Mouse (Mus musculus): Measurements from ENCODE around the gene Sacs.
A peak's percentile ranks its signal among the peaks of the same experiment; 100 is the strongest.

Gene Sacs

GRCm38 (mm10) chr14:61238751-61239150, 100.5 kb downstream of the Sacs start:
- DNase-seq (ENCODE audit: low read depth): no peak

DNA sequence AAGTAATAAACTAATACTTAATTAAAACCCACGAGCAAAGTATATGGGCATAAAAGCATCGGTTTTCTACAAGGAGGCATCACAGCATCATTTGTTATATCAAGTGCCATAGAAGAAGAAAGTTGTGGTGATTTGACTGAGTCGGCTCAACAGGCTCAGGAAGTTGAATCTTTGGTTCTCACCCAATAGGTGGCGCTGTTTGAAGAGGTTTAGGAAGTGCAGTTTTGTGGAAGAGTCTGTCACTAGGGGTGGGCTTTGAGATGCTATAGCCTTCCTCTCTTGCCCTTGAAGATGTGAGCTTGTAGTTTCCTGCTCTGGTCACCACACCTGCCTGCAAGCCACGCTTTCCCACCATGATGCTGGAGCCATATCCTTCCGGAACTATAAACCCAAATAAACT, 104.4 kb downstream of the Sacs start:
- peak; percentile 37 for DNase-seq (ENCODE audit: low read depth)

- no peak for DNase-seq (ENCODE audit: low read depth)
These were observed 108.2 kb downstream of the Sacs start for GRCm38 (mm10) chr14:61246444-61246843.

DNA sequence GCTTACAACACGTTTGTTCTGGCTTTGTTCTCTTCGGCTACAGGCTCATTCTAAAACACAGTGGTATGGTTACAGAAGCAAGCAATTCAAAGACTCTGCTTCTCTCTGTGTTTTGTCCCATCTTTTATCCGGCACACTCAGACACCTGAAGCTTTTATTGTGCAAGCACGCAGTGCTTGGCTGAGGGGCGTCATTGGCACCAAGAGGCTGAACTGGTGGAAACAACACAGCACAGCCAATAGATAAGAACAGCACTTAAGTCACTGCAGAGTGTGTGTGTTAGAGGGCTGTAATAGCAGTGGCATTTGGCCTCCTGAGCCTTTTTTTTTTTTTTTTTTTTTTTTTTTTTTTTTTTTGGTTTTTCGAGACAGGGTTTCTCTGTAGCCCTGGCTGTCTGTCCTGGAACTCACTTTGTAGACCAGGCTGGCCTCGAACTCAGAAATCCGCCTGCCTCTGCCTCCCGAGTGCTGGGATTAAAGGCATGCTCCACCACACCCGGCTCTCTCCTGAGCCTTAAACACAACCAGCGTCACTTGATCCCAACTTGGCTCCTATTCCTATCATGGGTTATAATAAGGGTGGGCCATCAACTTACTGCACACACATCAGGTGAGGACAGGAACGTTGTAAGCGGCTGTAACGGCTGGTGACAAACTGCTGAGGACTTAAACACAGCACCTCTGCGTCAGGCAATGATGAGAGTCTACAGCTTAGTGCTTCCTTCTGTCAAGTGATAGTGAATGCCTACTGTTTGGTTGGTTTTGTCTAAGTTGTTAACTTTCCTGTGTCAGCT, 114.5 kb downstream of the Sacs start:
- no peak for DNase-seq (ENCODE audit: low read depth)

GRCm38 (mm10) chr14:61258352-61258751, 120.1 kb downstream of the Sacs start, which contains the start of gene Sgcg:
Gene Sgcg, minus strand, starts transcription at chr14:61258490.
- DNase-seq (ENCODE audit: low read depth): no peak

DNA sequence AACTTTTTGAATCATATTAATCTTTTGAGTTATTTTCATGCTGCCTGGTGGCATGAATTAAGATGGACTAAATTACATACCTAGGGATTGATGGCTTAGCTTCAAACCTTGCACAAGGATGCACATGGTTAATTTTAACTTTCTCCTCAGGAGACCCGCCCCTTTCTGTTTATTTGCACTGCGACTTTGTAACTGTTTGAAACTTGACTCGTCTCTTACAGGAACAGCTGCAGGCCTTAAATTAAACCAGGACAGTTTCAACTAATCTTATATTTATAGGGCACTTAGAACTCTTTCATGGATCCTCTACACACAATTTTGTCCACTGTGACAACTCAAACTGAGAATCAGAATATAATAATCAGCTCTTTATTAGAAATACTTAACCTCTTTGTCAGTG, 120.8 kb downstream of the Sacs start:
- no peak for DNase-seq (ENCODE audit: low read depth)

- no peak for DNase-seq (ENCODE audit: low read depth)
These were observed 129.7 kb downstream of the Sacs start for GRCm38 (mm10) chr14:61267908-61268475.

GRCm38 (mm10) chr14:61274414-61275198, 136.3 kb downstream of the Sacs start:
- DNase-seq (ENCODE audit: low read depth): no peak

DNA sequence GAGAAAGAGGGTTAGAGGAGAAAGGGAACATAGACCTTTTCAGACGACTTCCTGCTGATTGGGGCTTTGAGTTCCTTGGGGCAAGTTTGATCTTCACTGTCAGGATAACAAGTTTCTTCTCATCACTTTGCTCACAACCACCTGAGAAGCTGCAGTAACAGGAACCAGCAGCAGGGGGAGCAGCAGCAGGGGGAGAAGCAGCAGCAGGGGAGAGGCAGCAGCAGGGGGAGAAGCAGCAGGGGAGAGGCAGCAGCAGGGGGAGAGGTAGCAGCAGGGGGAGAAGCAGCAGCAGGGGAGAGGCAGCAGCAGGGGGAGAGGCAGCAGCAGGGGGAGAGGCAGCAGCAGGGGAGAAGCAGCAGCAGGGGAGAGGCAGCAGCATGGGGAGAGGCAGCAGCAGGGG, 139.0 kb downstream of the Sacs start:
- DNase-seq (ENCODE audit: low read depth): peak; percentile 27

GRCm38 (mm10) chr14:61278676-61279300, 140.5 kb downstream of the Sacs start:
- DNase-seq (ENCODE audit: low read depth): no peak

- no peak for DNase-seq (ENCODE audit: low read depth)
These were observed 150.5 kb downstream of the Sacs start for GRCm38 (mm10) chr14:61288606-61289286.

All from c-Kit-positive CD71-positive TER-119-negative erythroid progenitor cells, embryonic 14.5 days (primary cell).